Mouse (Mus musculus) liver, postnatal 0 days (tissue): Measurements from ENCODE around the gene Ndufb11.
A peak's percentile ranks its signal among the peaks of the same experiment; 100 is the strongest.

ENCODE experiments used
- CTCF ChIP-seq: sonication (generic); IDR thresholded peaks from 2 replicates; pipeline ENCODE4 v1.5.1; 2016; ENCODE audit warnings: antibody characterized with exemption, low read depth
- EP300 ChIP-seq: IDR thresholded peaks from 2 replicates; pipeline ENCODE4 v1.6.1; 2016; ENCODE audit warnings: antibody characterized with exemption, low read depth, mild to moderate bottlenecking

GRCm38 (mm10) chrX:20587968-20588367 lies 29.5 kb downstream of the Ndufb11 start:
- TF ChIP-seq EP300: no peak
- TF ChIP-seq CTCF: peak; percentile 38; the same call in 1 of the 2 replicates
